Mouse (Mus musculus) cerebellum, postnatal 10 days (tissue): ENCODE results near the gene Marc2.
A peak's percentile ranks its signal among the peaks of the same experiment; 100 is the strongest.

Source experiments
- DNase-seq, 2 experiments: peaks; one replicate each; pipeline ENCODE4 v3.0.0; 2021; ENCODE audit warnings: mixed read lengths in 2 of 2

Marc2 gene

GRCm38 (mm10) chr1:184846092-184846750 is at the start of gene Marc2:
Gene Marc2, minus strand, starts transcription at chr1:184846451.
- no peak for DNase-seq

GRCm38 (mm10) chr1:184891998-184892397 is 45.7 kb upstream of the Marc2 start:
- no peak for DNase-seq

DNA sequence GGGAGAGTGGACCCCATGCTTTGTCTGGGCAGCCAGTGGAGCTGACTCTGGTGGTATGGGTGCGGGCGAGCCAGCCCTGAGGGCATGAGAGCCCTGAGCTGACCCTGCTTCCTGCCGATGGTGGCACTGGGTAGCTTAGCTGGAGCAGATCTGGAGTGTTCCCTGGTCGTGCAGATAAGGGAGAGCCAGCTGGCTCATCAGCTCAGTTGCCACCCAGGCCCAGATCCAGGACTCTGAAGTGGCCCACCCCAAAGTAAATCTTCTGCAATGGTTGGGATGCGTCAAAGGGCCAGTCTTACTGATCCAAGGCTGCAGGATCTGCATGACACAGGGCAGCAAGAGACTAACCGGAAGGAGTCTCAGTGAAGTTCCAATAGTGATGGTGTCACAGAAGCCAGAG is 43.2 kb upstream of the Marc2 start:
- no peak for DNase-seq

DNA sequence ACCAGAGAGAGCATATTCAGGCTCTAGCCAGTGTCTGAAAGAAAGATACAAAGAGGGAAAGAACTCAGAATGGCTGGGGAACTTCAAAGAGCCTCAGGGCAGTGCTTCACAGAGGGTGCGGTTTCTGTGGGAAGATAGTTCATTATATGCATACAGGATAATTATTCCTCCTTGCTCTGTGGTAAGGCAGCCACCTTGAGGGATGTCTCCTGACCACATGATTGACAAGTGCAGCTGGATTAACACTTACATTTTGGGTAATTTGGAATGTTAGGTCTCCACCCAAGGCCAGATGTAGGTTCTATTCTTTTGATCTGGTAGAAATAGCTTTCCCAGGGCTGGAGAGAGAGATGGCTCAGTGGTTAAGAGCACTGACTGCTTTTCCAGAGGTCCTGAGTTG is 39.9 kb upstream of the Marc2 start:
- DNase-seq = no peak

- DNase-seq = peak; percentile 40 to 45
Measured at GRCm38 (mm10) chr1:184882281-184883268, 36.3 kb upstream of the Marc2 start, which contains the start of gene C130074G19Rik. Gene C130074G19Rik, minus strand, starts transcription at chr1:184883218.

- DNase-seq = no peak
Measured at GRCm38 (mm10) chr1:184881861-184882260, 35.6 kb upstream of the Marc2 start.

GRCm38 (mm10) chr1:184881211-184881610 is 35.0 kb upstream of the Marc2 start:
- no peak for DNase-seq

- no peak for DNase-seq
Measured at GRCm38 (mm10) chr1:184878860-184879259, 32.6 kb upstream of the Marc2 start.

GRCm38 (mm10) chr1:184877306-184877705 is 31.1 kb upstream of the Marc2 start:
- DNase-seq = no peak

DNA sequence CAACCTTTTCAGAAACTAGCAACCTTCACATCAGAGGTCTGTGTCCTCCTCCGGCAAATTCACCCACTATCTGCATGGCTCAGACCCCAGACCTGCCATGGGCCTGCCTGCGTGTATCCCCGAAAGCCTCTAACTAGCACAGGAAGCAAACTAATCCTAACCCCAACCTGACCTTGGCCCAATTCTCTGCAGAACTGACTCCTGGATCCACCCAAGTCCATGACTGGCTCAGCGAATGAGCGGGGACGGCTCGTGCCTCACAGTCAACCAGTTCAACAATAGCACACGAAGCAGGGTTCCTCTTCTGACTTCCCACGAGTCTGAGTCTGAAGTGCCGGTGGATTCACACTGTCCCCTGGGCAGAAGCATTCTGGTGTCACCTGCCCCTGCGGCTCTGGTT is 27.7 kb upstream of the Marc2 start:
- DNase-seq = no peak

GRCm38 (mm10) chr1:184872069-184872819 is 26.0 kb upstream of the Marc2 start:
- DNase-seq = no peak

GRCm38 (mm10) chr1:184871506-184871905 is 25.3 kb upstream of the Marc2 start:
- no peak for DNase-seq

DNA sequence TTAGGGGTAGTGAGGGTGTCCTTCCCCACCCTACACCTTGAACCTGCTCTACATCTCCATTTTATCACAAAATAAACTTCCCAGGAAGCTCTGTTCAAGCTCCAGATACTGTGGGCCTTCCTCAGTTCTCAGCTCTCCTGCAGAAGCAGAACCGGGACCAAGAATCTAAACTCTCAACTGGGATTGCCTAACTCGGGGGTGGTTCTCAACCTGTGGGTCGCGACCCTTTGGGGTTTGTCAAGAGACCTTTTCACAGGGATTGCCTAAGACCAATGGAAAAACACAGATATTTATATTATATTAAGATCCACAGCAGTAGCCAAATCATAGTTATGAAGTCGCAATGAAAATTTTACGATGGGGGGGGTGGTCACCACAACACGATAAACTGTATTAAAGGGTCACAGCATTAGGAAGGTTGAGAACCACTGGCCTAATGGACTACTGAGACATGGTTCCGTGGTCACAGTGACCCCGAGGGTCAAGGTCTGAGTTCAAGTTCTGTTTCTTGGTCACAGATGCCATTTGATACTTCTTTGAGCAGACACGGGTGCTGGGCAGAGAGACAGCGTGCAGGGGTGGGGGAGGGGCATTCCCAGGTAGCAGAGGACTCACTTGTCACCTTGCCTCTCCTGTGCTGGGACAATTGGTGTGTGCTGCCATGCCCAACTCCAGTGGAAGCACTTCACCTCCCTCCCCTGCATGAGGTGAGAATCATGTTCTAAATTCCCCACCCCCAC is 24.6 kb upstream of the Marc2 start:
- no peak for DNase-seq

- peak; percentile 20 to 43 for DNase-seq
Measured at GRCm38 (mm10) chr1:184869939-184870565, 23.8 kb upstream of the Marc2 start.

DNA sequence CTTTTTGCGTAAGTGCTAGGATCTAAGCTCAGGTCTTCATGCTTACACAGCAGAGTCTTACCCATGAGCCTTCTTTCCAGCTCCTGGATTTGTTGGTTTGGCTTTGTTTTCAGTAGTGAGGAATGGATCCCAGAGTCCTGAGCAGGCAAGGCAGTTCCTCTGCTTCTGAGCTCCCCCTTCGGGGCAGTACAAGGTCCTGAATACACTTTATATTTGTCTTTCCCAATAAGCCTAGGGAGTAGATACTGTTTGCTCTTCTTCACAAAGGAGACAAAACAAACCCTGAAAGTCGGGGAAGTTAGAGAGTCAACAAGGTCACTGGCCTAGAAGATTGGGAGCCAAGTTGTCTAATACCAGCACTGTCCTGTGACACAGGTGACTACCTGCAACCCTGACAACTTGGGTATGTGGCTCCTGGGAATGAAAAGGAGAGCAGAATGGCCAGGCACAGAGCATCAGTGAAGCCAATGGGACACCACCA is 21.4 kb upstream of the Marc2 start:
- no peak for DNase-seq

- DNase-seq = no peak
Measured at GRCm38 (mm10) chr1:184864381-184864801, 18.1 kb upstream of the Marc2 start.

DNA sequence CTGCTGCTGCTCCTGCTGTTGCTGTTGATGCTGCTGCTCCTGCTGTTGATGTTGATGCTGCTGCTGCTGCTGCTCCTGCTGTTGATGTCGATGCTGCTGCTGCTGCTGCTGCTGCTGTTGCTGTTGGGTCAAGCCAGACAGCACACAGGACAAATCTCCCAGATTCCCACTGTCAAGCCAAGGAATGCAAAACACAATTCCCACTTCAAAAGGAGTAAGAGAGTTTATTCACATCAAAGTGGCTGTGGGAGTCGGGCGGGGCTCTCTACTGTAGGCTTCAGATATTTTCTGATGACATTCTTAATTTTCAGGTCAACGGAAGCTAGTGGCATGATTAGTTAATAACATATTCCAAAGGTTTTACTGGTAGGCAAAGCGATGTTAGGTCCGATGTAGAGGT is 16.4 kb upstream of the Marc2 start:
- no peak for DNase-seq

- DNase-seq = no peak
Measured at GRCm38 (mm10) chr1:184861551-184861950, 15.3 kb upstream of the Marc2 start.

- DNase-seq = no peak
Measured at GRCm38 (mm10) chr1:184860276-184860675, 14.0 kb upstream of the Marc2 start.

GRCm38 (mm10) chr1:184858253-184858652 is 12.0 kb upstream of the Marc2 start:
- DNase-seq = no peak

DNA sequence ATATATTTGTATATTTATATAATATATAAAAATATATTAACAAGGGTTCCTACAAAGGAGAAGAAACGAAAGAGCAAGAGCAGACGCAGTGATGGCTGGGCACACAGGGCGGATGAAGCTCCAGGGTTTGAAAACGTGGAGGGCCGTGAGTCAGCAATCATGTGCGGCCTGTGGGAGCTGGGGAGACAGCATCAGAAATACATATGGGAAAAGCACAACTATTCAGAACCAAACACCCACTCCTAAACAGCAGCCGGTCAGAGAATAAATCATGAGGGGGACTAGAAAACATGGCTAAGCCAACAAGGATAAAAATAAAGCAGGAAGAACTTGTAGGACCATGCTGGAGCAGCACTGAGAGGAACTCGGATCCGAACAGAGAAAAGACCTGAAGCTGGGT is 11.0 kb upstream of the Marc2 start:
- DNase-seq = no peak

DNA sequence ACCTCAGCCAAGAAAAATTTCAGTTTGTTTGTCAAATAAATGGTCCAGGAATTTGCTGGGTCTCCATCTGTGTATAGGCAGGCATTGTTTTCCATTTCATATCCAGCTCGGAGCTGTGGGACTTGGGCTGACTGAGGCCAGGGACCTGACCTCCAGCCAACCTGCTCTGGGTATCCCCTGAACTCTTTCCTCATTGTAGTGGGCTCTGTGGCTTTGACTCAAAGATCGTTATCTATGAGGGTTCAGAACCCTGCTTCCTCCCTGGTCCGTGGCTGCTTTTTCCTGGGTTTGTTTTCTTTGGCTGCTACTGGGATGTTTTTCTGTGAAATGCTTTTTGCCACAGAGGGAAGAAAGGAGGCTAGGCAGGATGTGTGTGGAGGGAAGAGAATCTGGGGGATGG is 7.7 kb upstream of the Marc2 start:
- no peak for DNase-seq
